Mouse (Mus musculus) embryonic facial prominence, embryonic 11.5 days (tissue): ENCODE data around the gene Dlg2. TPM values are rescaled to one million over a fixed set of nuclear protein-coding genes. Genes with fewer than 3 reads are reported as not detected.

Source experiments
- ATAC-seq: fragments of 200-750 bp; cut with Nextera tagmentation; replicated peaks from 2 replicates; pipeline ENCODE4 v1.8.0; 2017; ENCODE audit warnings: low read depth; ENCODE audit not compliant: insufficient number of reproducible peaks, low FRiP score, low TSS enrichment
- DNase-seq: peaks from one replicate; pipeline ENCODE4 v3.0.0-alpha.2; 2015; ENCODE audit warnings: low spot score
- H3K27ac ChIP-seq: fragments of 300-500 bp; sonication (generic); replicated peaks from 2 replicates; pipeline ENCODE4 v1.5.1; 2014; ENCODE audit warnings: mild to moderate bottlenecking, low read depth, low read length, control low read depth
- H3K27me3 ChIP-seq: fragments of 300-500 bp; sonication (generic); 2 replicates; pipeline ENCODE4 v1.6.1; 2014; ENCODE audit warnings: mild to moderate bottlenecking, low read length, moderate library complexity, mixed read lengths; ENCODE audit not compliant: control insufficient read depth, insufficient read depth
- H3K36me3 ChIP-seq: fragments of 300-500 bp; sonication (generic); replicated peaks from 2 replicates; pipeline ENCODE4 v1.6.1; 2014; ENCODE audit warnings: low read depth, mild to moderate bottlenecking, low read length, moderate library complexity, mixed read lengths; ENCODE audit not compliant: control insufficient read depth, insufficient read depth
- H3K4me1 ChIP-seq: fragments of 300-500 bp; sonication (generic); 2 replicates; pipeline ENCODE4 v1.6.1; 2014; ENCODE audit warnings: low read length, mixed read lengths; ENCODE audit not compliant: control insufficient read depth, insufficient read depth
- H3K4me2 ChIP-seq: fragments of 300-500 bp; sonication (generic); 2 replicates; pipeline ENCODE4 v1.6.1; 2014; ENCODE audit warnings: low read depth, mild to moderate bottlenecking, control low read depth, low read length, moderate library complexity
- H3K4me3 ChIP-seq: fragments of 300-500 bp; sonication (generic); 2 replicates; pipeline ENCODE4 v1.5.1; 2014; ENCODE audit warnings: low read depth, low read length, control low read depth
- H3K9ac ChIP-seq: fragments of 300-500 bp; sonication (generic); replicated peaks from 2 replicates; pipeline ENCODE4 v1.6.1; 2014; ENCODE audit warnings: mild to moderate bottlenecking, control low read depth, low read length
- H3K9me3 ChIP-seq: fragments of 300-500 bp; sonication (generic); replicated peaks from 2 replicates; pipeline ENCODE4 v1.6.1; 2016; ENCODE audit warnings: mild to moderate bottlenecking, low read length, inconsistent platforms, mixed read lengths; ENCODE audit not compliant: control insufficient read depth
- WGBS: fragments of 180-500 bp; shearing (Covaris S2); extraction: QIAGEN DNeasy Blood & Tissue Kit; methylation state at CpG from one replicate; pipeline ENCODE4 v1.1.7; 2014; 5-methylcytosine and 5-hydroxymethylcytosine counted together
- polyA plus RNA-seq: library from polyadenylated mRNA; unstranded; fragments of >200 nt; fragmentation: Nextera tagmentation; extraction: Ambion mirVana; gene quantifications from 2 replicates; pipeline ENCODE4 v1.2.1, GENCODE M21; 2014

Dlg2 gene
- polyA plus RNA-seq, 1 experiment from 2014 or later = 5.3 TPM

DNA sequence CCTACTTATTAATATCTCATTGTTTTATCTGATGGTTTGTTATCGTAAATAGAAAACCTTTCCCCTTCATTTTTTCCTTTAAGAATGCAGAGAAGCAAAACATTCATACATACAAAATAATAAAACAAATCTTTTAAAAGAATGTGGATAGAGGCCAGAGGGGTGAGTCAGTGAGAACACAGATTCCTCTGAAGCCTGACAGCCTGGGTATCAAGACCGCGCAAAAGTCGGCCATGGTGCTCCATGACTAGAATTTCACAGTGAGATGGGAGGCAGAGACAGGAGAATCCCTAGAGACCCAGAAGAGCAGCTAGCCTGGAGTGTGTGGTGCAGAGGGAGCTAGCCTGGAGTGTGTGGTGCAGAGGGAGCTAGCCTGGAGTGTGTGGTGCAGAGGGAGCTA is 2010.4 kb downstream of the Dlg2 start:
- 84% methylated on average over 4 of the region's 4 CpGs for WGBS
- Histone ChIP-seq H3K27ac (no peak overlapping the region), H3K27me3 (no peaks in the 10 kb centered on the region), H3K4me3 (no peak overlapping the region), H3K36me3 (no peaks in the 10 kb centered on the region), H3K9ac (no peak overlapping the region), H3K4me1 (no peaks in the 10 kb centered on the region), H3K4me2 (no peak overlapping the region), H3K9me3 (no peaks in the 10 kb centered on the region)
- ATAC-seq = no peak
- no peak for DNase-seq

GRCm38 (mm10) chr7:92492262-92492661 is 2015.8 kb downstream of the Dlg2 start:
- Histone ChIP-seq H3K36me3 (no peaks in the 10 kb centered on the region), H3K27ac (no peak overlapping the region), H3K9me3 (no peaks in the 10 kb centered on the region), H3K27me3 (no peaks in the 10 kb centered on the region), H3K4me3 (no peak overlapping the region), H3K4me1 (no peaks in the 10 kb centered on the region), H3K4me2 (no peak overlapping the region), H3K9ac (no peak overlapping the region)
- 100% methylated on average over 1 of the region's 1 CpGs for WGBS
- ATAC-seq (no peak), DNase-seq (no peak)

GRCm38 (mm10) chr7:92493521-92493920 is 2017.0 kb downstream of the Dlg2 start:
- no peaks in the 10 kb centered on the region for H3K4me1 ChIP-seq
- no peaks in the 10 kb centered on the region for H3K36me3 ChIP-seq
- H3K9me3 ChIP-seq = no peaks in the 10 kb centered on the region
- H3K4me3 ChIP-seq = no peak overlapping the region
- no peak overlapping the region for H3K9ac ChIP-seq
- no peak overlapping the region for H3K27ac ChIP-seq
- WGBS = 81% methylated on average over 2 of the region's 2 CpGs
- ATAC-seq (no peak), DNase-seq (no peak)
- no peaks in the 10 kb centered on the region for H3K27me3 ChIP-seq
- H3K4me2 ChIP-seq = no peak overlapping the region

Other genes with a start within 250 kb of the Dlg2 start
- not detected in 2 replicates for gene Ccdc83, start 210.9 kb upstream of the Dlg2 start, polyA plus RNA-seq
- 4.8 and 5.2 TPM in 2 replicates for gene Sytl2, start 174.4 kb upstream of the Dlg2 start, polyA plus RNA-seq
- gene Ccdc89, start 50.1 kb upstream of the Dlg2 start, polyA plus RNA-seq = 2.5 and 3.5 TPM in 2 replicates
- gene Crebzf, start 33.9 kb upstream of the Dlg2 start, polyA plus RNA-seq = 46.7 and 53.5 TPM in 2 replicates
- 116 and 117 TPM in 2 replicates for gene Tmem126a, start 19.4 kb upstream of the Dlg2 start, polyA plus RNA-seq
- 41.3 and 42.8 TPM in 2 replicates for gene Tmem126b, start 671 bp upstream of the Dlg2 start, polyA plus RNA-seq